Mouse (Mus musculus) C2C12 (cell line): ENCODE results near the gene Mkrn3. TPM values are rescaled to one million over a fixed set of nuclear protein-coding genes. Genes with fewer than 3 reads are reported as not detected.

ENCODE experiments used
- H3K27me3 ChIP-seq: one replicate; pipeline ENCODE4 v1.6.1; 2011; ENCODE audit not compliant: control insufficient read depth, insufficient read depth, insufficient read length
- H3K36me3 ChIP-seq: one replicate; pipeline ENCODE4 v1.6.1; 2011; ENCODE audit not compliant: control insufficient read depth, insufficient read depth
- H3K4me3 ChIP-seq: one replicate; pipeline ENCODE4 v1.5.1; 2011; ENCODE audit warnings: mild to moderate bottlenecking, control low read depth; ENCODE audit not compliant: poor library complexity, insufficient read depth, severe bottlenecking
- H3K79me2 ChIP-seq: one replicate; pipeline ENCODE4 v1.6.1; 2011; ENCODE audit not compliant: control insufficient read depth, insufficient read depth
- H3K79me3 ChIP-seq: one replicate; pipeline ENCODE4 v1.6.1; 2011; ENCODE audit warnings: low read depth, control low read depth
- H3ac ChIP-seq: one replicate; pipeline ENCODE3; 2011; ENCODE audit warnings: low read depth; ENCODE audit not compliant: control insufficient read depth, insufficient read length
- CEBPB ChIP-seq: IDR thresholded peaks from one replicate; pipeline ENCODE4 v1.6.1; 2011; ENCODE audit warnings: low read depth, mild to moderate bottlenecking, control low read depth, moderate library complexity
- CTCF ChIP-seq: IDR thresholded peaks from one replicate; pipeline ENCODE4 v1.5.1; 2011; ENCODE audit not compliant: control insufficient read depth, insufficient read depth, insufficient read length
- FOSL1 ChIP-seq: IDR thresholded peaks from one replicate; pipeline ENCODE4 v1.8.0; 2011; ENCODE audit warnings: mild to moderate bottlenecking, low read length; ENCODE audit not compliant: poor library complexity, insufficient read depth, severe bottlenecking
- MAX ChIP-seq: IDR thresholded peaks from one replicate; pipeline ENCODE4 v1.6.1; 2011; ENCODE audit warnings: mild to moderate bottlenecking, control low read depth
- MYOD1 ChIP-seq: IDR thresholded peaks from one replicate; pipeline ENCODE4 v1.6.1; 2011; ENCODE audit warnings: low read depth; ENCODE audit not compliant: control insufficient read depth, insufficient read length
- MYOG ChIP-seq: IDR thresholded peaks from one replicate; pipeline ENCODE4 v1.6.1; 2011; ENCODE audit not compliant: control insufficient read depth, insufficient read length; ENCODE audit errors: extremely low read depth
- USF1 ChIP-seq: IDR thresholded peaks from one replicate; pipeline ENCODE4 v1.6.1; 2011; ENCODE audit warnings: low read depth, mild to moderate bottlenecking, control low read depth, moderate library complexity
- polyA plus RNA-seq: library from polyadenylated mRNA; unstranded; fragments of >200 nt; fragmentation: generic; extraction: Trizol; gene quantifications from one replicate; pipeline ENCODE4 v1.2.1, GENCODE M21; 2012; ENCODE audit warnings: missing spikeins

Mkrn3 gene
- polyA plus RNA-seq, 1 experiment = 0.83 TPM

GRCm38 (mm10) chr7:62445431-62446165, 25.7 kb upstream of the Mkrn3 start:
- Histone ChIP-seq H3K27me3 (no peaks in the 10 kb centered on the region), H3ac (no peak overlapping the region), H3K79me2 (no peaks in the 10 kb centered on the region), H3K79me3 (no peaks in the 10 kb centered on the region), H3K4me3 (no peak overlapping the region), H3K36me3 (no peaks in the 10 kb centered on the region)
- TF ChIP-seq CTCF = no peak
- TF ChIP-seq FOSL1 = no peak
- no peak for TF ChIP-seq MYOD1
- TF ChIP-seq USF1 = no peak
- TF ChIP-seq MAX = no peak
- no peak for TF ChIP-seq MYOG
- no peak for TF ChIP-seq CEBPB

DNA sequence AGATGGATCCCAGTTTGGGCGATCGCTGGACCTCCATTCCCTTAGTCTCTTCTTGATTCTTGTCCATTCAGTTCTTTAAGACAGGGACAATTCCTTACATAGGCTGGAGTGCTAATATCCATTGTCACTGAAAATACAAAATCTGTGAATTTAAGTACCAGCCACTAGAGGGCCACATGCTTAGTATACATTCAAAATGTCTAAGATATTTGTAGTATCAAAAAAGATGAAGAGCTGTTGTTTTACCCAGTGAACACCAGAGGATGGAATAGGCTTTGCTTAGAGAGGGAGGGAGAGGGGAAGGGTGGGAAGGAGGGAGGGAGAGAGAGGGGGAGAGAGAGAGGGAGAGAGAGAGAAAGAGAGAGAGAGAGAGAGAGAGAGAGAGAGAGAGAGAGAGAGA, 16.5 kb upstream of the Mkrn3 start:
- no peaks in the 10 kb centered on the region for H3K79me2 ChIP-seq
- H3K4me3 ChIP-seq = no peak overlapping the region
- no peak for TF ChIP-seq CEBPB
- no peak for TF ChIP-seq MAX
- TF ChIP-seq MYOD1 = no peak
- no peak for TF ChIP-seq MYOG
- TF ChIP-seq USF1 = no peak
- no peak for TF ChIP-seq CTCF
- no peak for TF ChIP-seq FOSL1
- H3K36me3 ChIP-seq = no peaks in the 10 kb centered on the region
- no peaks in the 10 kb centered on the region for H3K27me3 ChIP-seq
- H3ac ChIP-seq = no peak overlapping the region
- no peaks in the 10 kb centered on the region for H3K79me3 ChIP-seq

- H3ac ChIP-seq = no peak overlapping the region
- no peaks in the 10 kb centered on the region for H3K79me3 ChIP-seq
- TF ChIP-seq USF1 (no peak), FOSL1 (no peak)
- H3K79me2 ChIP-seq = no peaks in the 10 kb centered on the region
- H3K27me3 ChIP-seq = no peaks in the 10 kb centered on the region
- H3K36me3 ChIP-seq = no peaks in the 10 kb centered on the region
- no peak overlapping the region for H3K4me3 ChIP-seq
These were observed 13.3 kb upstream of the Mkrn3 start for GRCm38 (mm10) chr7:62433243-62433642.

DNA sequence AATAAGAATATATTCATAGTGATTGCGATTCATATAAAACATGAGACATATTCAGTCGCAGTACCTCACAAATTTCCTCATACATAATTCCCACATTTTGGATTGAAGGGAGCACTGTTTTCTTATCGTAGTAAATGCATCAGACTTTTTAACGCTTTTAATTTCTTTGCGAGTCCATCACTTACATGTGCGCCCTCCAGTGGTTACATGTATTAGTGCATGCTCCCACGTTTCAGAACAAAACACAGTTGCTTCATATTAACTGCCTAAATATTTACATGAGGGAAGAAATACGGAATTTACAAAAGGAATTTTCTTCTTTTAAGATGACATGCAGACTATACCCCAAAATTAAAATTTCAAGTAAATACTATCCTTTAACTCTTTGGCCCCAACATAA, 8.4 kb upstream of the Mkrn3 start:
- no peak overlapping the region for H3K4me3 ChIP-seq
- H3K79me3 ChIP-seq = no peaks in the 10 kb centered on the region
- no peak overlapping the region for H3ac ChIP-seq
- no peaks in the 10 kb centered on the region for H3K79me2 ChIP-seq
- no peaks in the 10 kb centered on the region for H3K36me3 ChIP-seq
- no peaks in the 10 kb centered on the region for H3K27me3 ChIP-seq
- no peak for TF ChIP-seq MYOG

DNA sequence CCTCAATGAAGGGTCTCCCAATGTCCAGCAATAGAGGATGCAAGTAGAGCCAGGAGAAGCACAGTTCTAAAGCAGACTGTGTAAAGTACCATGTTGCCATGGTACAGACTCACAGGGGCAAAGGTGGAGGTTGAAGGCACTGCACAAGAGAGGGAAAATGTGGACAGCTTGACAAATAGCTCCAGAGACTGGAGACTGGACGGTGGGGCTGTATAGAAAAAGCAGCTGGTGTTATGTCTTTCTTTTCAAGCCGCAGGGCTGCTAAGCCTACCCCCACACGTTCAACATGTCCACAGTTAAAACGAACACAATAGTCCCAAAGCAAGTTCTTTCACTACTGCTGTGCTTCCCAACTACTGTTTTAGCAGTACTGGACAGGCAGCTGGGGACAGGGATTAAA, 3.3 kb upstream of the Mkrn3 start:
- no peak overlapping the region for H3ac ChIP-seq
- TF ChIP-seq MYOG (no peak), CEBPB (no peak), MYOD1 (no peak), MAX (no peak), CTCF (no peak), FOSL1 (no peak), USF1 (no peak)
- peaks cover 16% of the 10 kb centered on the region for H3K79me2 ChIP-seq
- H3K79me3 ChIP-seq = peaks cover 4% of the 10 kb centered on the region
- peaks cover 3% of the 10 kb centered on the region for H3K27me3 ChIP-seq
- H3K36me3 ChIP-seq = no peaks in the 10 kb centered on the region
- no peak overlapping the region for H3K4me3 ChIP-seq

- Histone ChIP-seq H3K27me3 (peaks cover 3% of the 10 kb centered on the region), H3K79me3 (peaks cover 6% of the 10 kb centered on the region), H3K79me2 (peaks cover 18% of the 10 kb centered on the region), H3K4me3 (no peak overlapping the region), H3K36me3 (no peaks in the 10 kb centered on the region), H3ac (no peak overlapping the region)
- TF ChIP-seq MYOD1 (no peak), MAX (no peak)
These were observed 627 bp upstream of the Mkrn3 start for GRCm38 (mm10) chr7:62420566-62420965.

DNA sequence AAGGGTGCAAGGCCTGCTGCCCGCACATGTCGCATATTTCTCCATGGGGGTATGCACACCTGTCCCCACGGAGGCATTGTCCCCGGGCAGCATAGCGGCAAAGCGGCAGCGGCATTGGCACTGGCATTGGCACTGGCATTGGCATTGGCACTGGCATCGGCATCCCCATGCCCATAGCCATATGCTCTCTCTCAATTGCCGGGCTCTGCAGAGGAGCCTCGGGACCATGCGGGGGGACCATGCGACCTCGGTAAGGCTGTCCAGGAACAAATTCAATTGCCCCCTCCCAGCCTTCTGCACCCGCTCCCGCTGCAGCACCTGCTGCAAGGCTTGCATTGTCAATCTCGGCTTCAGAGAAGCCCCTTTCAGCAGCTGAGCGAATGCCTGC, 840 bp downstream of the Mkrn3 start:
- Histone ChIP-seq H3K36me3 (no peaks in the 10 kb centered on the region), H3K79me2 (peaks cover 18% of the 10 kb centered on the region), H3ac (no peak overlapping the region), H3K4me3 (peak overlapping the region; percentile 63), H3K27me3 (peaks cover 3% of the 10 kb centered on the region), H3K79me3 (peaks cover 6% of the 10 kb centered on the region)
- TF ChIP-seq CTCF (no peak), FOSL1 (no peak), MAX (no peak), MYOG (no peak), USF1 (no peak), MYOD1 (no peak), CEBPB (no peak)
